Mouse (Mus musculus) liver, embryonic 12.5 days (tissue): ENCODE measurements around the gene Gfer. TPM values are rescaled to one million over a fixed set of nuclear protein-coding genes. Genes with fewer than 3 reads are reported as not detected.

ENCODE experiments used
- ATAC-seq: fragments of 200-750 bp; cut with Nextera tagmentation; 2 replicates; pipeline ENCODE4 v1.8.0; 2017; ENCODE audit warnings: moderate number of reproducible peaks, mild to moderate bottlenecking, moderate library complexity
- H3K27ac ChIP-seq: fragments of 300-500 bp; sonication (generic); 2 replicates; pipeline ENCODE4 v1.5.1; 2016; ENCODE audit warnings: mild to moderate bottlenecking
- H3K27me3 ChIP-seq: fragments of 300-500 bp; sonication (generic); replicated peaks from 2 replicates; pipeline ENCODE4 v1.6.1; 2016; ENCODE audit warnings: mild to moderate bottlenecking, moderate library complexity
- H3K36me3 ChIP-seq: fragments of 300-500 bp; sonication (generic); 2 replicates; pipeline ENCODE4 v1.6.1; 2016; ENCODE audit warnings: mild to moderate bottlenecking, moderate library complexity
- H3K4me1 ChIP-seq: fragments of 300-500 bp; sonication (generic); 2 replicates; pipeline ENCODE4 v1.6.1; 2016
- H3K4me2 ChIP-seq: fragments of 300-500 bp; sonication (generic); 2 replicates; pipeline ENCODE4 v1.6.1; 2016; ENCODE audit warnings: mild to moderate bottlenecking, moderate library complexity
- H3K4me3 ChIP-seq: fragments of 300-500 bp; sonication (generic); 2 replicates; pipeline ENCODE4 v1.5.1; 2016; ENCODE audit warnings: mild to moderate bottlenecking, moderate library complexity
- H3K9ac ChIP-seq: fragments of 300-500 bp; sonication (generic); 2 replicates; pipeline ENCODE4 v1.6.1; 2016; ENCODE audit warnings: mild to moderate bottlenecking, moderate library complexity
- H3K9me3 ChIP-seq: fragments of 300-500 bp; sonication (generic); replicated peaks from 2 replicates; pipeline ENCODE4 v1.6.1; 2016; ENCODE audit warnings: mild to moderate bottlenecking, moderate library complexity
- WGBS: fragments of 180-500 bp; shearing (Covaris S2); methylation state at CpG from one replicate; pipeline ENCODE4 v1.1.7; 2016; ENCODE audit not compliant: insufficient replicate concordance; 5-methylcytosine and 5-hydroxymethylcytosine counted together
- polyA plus RNA-seq: library from polyadenylated mRNA; unstranded; fragments of >200 nt; fragmentation: Nextera tagmentation; extraction: Ambion mirVana; gene quantifications from 2 replicates; pipeline ENCODE4 v1.2.1, GENCODE M21; 2016

Gene Gfer
- 51.4 and 52.5 TPM in 2 replicates for polyA plus RNA-seq

GRCm38 (mm10) chr17:24696011-24696697 is at the start of gene Gfer, which contains the start of gene Noxo1:
Gfer (minus strand) TSS chr17:24696156.
Noxo1 (plus strand) TSS chr17:24696234.
- Histone ChIP-seq H3K27ac (peak within 1 kb of the TSS; percentile 90), H3K27me3 (peaks cover 27% of the 10 kb centered on the region), H3K36me3 (peaks cover 41% of the 10 kb centered on the region), H3K4me2 (peak within 1 kb of the TSS; percentile 95), H3K4me3 (peak within 1 kb of the TSS; percentile 92), H3K4me1 (peaks cover 35% of the 10 kb centered on the region), H3K9me3 (no peaks in the 10 kb centered on the region), H3K9ac (peak within 1 kb of the TSS; percentile 93)
- peak; percentile 94 for ATAC-seq
- WGBS = 1% methylated on average over 65 of the region's 76 CpGs

- Histone ChIP-seq H3K36me3 (peaks cover 33% of the 10 kb centered on the region), H3K9me3 (no peaks in the 10 kb centered on the region), H3K4me2 (no peak overlapping the region), H3K4me1 (peaks cover 6% of the 10 kb centered on the region), H3K4me3 (no peak overlapping the region), H3K27ac (no peak overlapping the region), H3K9ac (no peak overlapping the region), H3K27me3 (peaks cover 31% of the 10 kb centered on the region)
- no peak for ATAC-seq
- 66% methylated on average over 3 of the region's 3 CpGs for WGBS
Measured at GRCm38 (mm10) chr17:24744381-24744780, 48.4 kb upstream of the Gfer start.

- H3K4me2 ChIP-seq = no peak overlapping the region
- WGBS = 63% methylated on average over 5 of the region's 5 CpGs
- no peak overlapping the region for H3K9ac ChIP-seq
- no peak for ATAC-seq
- H3K27me3 ChIP-seq = peaks cover 27% of the 10 kb centered on the region
- peaks cover 36% of the 10 kb centered on the region for H3K36me3 ChIP-seq
- H3K4me3 ChIP-seq = no peak overlapping the region
- H3K9me3 ChIP-seq = no peaks in the 10 kb centered on the region
- H3K27ac ChIP-seq = no peak overlapping the region
- H3K4me1 ChIP-seq = peaks cover 9% of the 10 kb centered on the region
Measured at GRCm38 (mm10) chr17:24743896-24744295, 47.9 kb upstream of the Gfer start.

- Histone ChIP-seq H3K9ac (no peak overlapping the region), H3K4me1 (peaks cover 22% of the 10 kb centered on the region), H3K27me3 (peaks cover 17% of the 10 kb centered on the region), H3K4me3 (no peak overlapping the region), H3K36me3 (peaks cover 36% of the 10 kb centered on the region), H3K27ac (no peak overlapping the region), H3K4me2 (no peak overlapping the region), H3K9me3 (no peaks in the 10 kb centered on the region)
- 76% methylated on average over 8 of the region's 8 CpGs for WGBS
- ATAC-seq = no peak
Measured at GRCm38 (mm10) chr17:24742307-24742706, 46.4 kb upstream of the Gfer start.

- no peak overlapping the region for H3K9ac ChIP-seq
- 75% methylated on average over 8 of the region's 8 CpGs for WGBS
Measured at GRCm38 (mm10) chr17:24739926-24740325, 44.0 kb upstream of the Gfer start.

GRCm38 (mm10) chr17:24738238-24738637 is 42.3 kb upstream of the Gfer start:
- WGBS = 77% methylated on average over 4 of the region's 4 CpGs
- Histone ChIP-seq H3K27ac (peak overlapping the region; percentile 83), H3K36me3 (peaks cover 36% of the 10 kb centered on the region), H3K4me1 (peaks cover 36% of the 10 kb centered on the region), H3K4me3 (0 out of 2 replicates have a peak overlapping the region, but pooled peaks have one; percentile 81), H3K4me2 (peak overlapping the region; percentile 95; the same call in 1 of the 2 replicates), H3K9ac (no peak overlapping the region), H3K9me3 (no peaks in the 10 kb centered on the region), H3K27me3 (0 out of 2 replicates have a peak, but pooled peaks cover 2% of the 10 kb centered on the region)
- ATAC-seq = no peak

More at GRCm38 (mm10) chr17:24739926-24740325, 44.0 kb upstream of the Gfer start:
- Histone ChIP-seq H3K36me3 (peaks cover 36% of the 10 kb centered on the region), H3K4me2 (no peak overlapping the region), H3K27ac (no peak overlapping the region), H3K27me3 (no peaks in the 10 kb centered on the region), H3K4me1 (peaks cover 36% of the 10 kb centered on the region), H3K9me3 (no peaks in the 10 kb centered on the region), H3K4me3 (no peak overlapping the region)
- ATAC-seq = no peak

- H3K4me2 ChIP-seq = peak overlapping the region; percentile 95
- peak overlapping the region; percentile 83 for H3K27ac ChIP-seq
- peaks cover 29% of the 10 kb centered on the region for H3K36me3 ChIP-seq
- WGBS = 23% methylated on average over 8 of the region's 8 CpGs
- H3K9me3 ChIP-seq = no peaks in the 10 kb centered on the region
- peaks cover 36% of the 10 kb centered on the region for H3K4me1 ChIP-seq
- H3K4me3 ChIP-seq = peak overlapping the region; percentile 81
- peak overlapping the region; percentile 84 for H3K9ac ChIP-seq
- no peak for ATAC-seq
- 0 out of 2 replicates have a peak, but pooled peaks cover 12% of the 10 kb centered on the region for H3K27me3 ChIP-seq
Measured at GRCm38 (mm10) chr17:24737135-24737810, 41.3 kb upstream of the Gfer start.

- Histone ChIP-seq H3K27me3 (0 out of 2 replicates have a peak, but pooled peaks cover 16% of the 10 kb centered on the region), H3K27ac (peak within 1 kb of the TSS; percentile 87), H3K9ac (peak within 1 kb of the TSS; percentile 84), H3K9me3 (no peaks in the 10 kb centered on the region), H3K4me2 (peak within 1 kb of the TSS; percentile 95), H3K4me3 (peak within 1 kb of the TSS; percentile 81), H3K4me1 (peaks cover 36% of the 10 kb centered on the region), H3K36me3 (peaks cover 21% of the 10 kb centered on the region)
- ATAC-seq = peak; percentile 96
- 2% methylated on average over 29 of the region's 29 CpGs for WGBS
Measured at GRCm38 (mm10) chr17:24736330-24737051, 40.5 kb upstream of the Gfer start, which contains the start of gene Msrb1. Msrb1 (plus strand) TSS chr17:24736642.

- 71% methylated on average over 7 of the region's 7 CpGs for whole genome bisulfite sequencing
Measured at GRCm38 (mm10) chr17:24735446-24735845, 39.5 kb upstream of the Gfer start.

GRCm38 (mm10) chr17:24734513-24734912 is 38.6 kb upstream of the Gfer start:
- Histone ChIP-seq H3K27ac (no peak overlapping the region), H3K27me3 (0 out of 2 replicates have a peak, but pooled peaks cover 16% of the 10 kb centered on the region), H3K4me3 (no peak overlapping the region), H3K36me3 (peaks cover 4% of the 10 kb centered on the region; the same call in 1 of the 2 replicates), H3K4me1 (peaks cover 31% of the 10 kb centered on the region), H3K4me2 (no peak overlapping the region), H3K9ac (no peak overlapping the region), H3K9me3 (no peaks in the 10 kb centered on the region)
- no peak for ATAC-seq
- WGBS = 61% methylated on average over 1 of the region's 1 CpGs

More at GRCm38 (mm10) chr17:24735446-24735845, 39.5 kb upstream of the Gfer start:
- Histone ChIP-seq H3K27me3 (0 out of 2 replicates have a peak, but pooled peaks cover 16% of the 10 kb centered on the region), H3K36me3 (peaks cover 12% of the 10 kb centered on the region), H3K4me1 (peaks cover 36% of the 10 kb centered on the region), H3K27ac (peak overlapping the region; percentile 87), H3K9ac (0 out of 2 replicates have a peak overlapping the region, but pooled peaks have one; percentile 63), H3K4me2 (peak overlapping the region; percentile 95), H3K4me3 (peak overlapping the region; percentile 81), H3K9me3 (no peaks in the 10 kb centered on the region)
- no peak for ATAC-seq

GRCm38 (mm10) chr17:24733434-24734050 is 37.6 kb upstream of the Gfer start:
- 84% methylated on average over 21 of the region's 21 CpGs for WGBS
- Histone ChIP-seq H3K9me3 (no peaks in the 10 kb centered on the region), H3K27ac (no peak overlapping the region), H3K9ac (0 out of 2 replicates have a peak overlapping the region, but pooled peaks have one; percentile 3), H3K27me3 (0 out of 2 replicates have a peak, but pooled peaks cover 16% of the 10 kb centered on the region), H3K36me3 (no peaks in the 10 kb centered on the region), H3K4me1 (peaks cover 27% of the 10 kb centered on the region), H3K4me3 (no peak overlapping the region), H3K4me2 (no peak overlapping the region)
- no peak for ATAC-seq
